Mouse (Mus musculus) spleen, embryonic (tissue): ENCODE measurements at regions not wholly inside any gene's neighbourhood (a gene's known extent, or its start where the extent isn't known, plus 50 kb on each side); places are given as distances from the start of the nearest gene placed in this dataset.

ENCODE experiments used
- CTCF ChIA-PET: fragments of 350-600 bp; sonication (Branson Sonifier 250); formaldehyde crosslinking; loops from one replicate; lab custom pipeline; 2022; lab: Charles Lee

GRCm38 (mm10) chr2:157633286-157633685, 62.2 kb upstream of the Blcap start:
- CTCF ChIA-PET: interaction anchor here (0.7 kb wide), 1 partner anchor 191 kb away, joined by 8 read pairs; no protein-coding TSS in a partner anchor

DNA sequence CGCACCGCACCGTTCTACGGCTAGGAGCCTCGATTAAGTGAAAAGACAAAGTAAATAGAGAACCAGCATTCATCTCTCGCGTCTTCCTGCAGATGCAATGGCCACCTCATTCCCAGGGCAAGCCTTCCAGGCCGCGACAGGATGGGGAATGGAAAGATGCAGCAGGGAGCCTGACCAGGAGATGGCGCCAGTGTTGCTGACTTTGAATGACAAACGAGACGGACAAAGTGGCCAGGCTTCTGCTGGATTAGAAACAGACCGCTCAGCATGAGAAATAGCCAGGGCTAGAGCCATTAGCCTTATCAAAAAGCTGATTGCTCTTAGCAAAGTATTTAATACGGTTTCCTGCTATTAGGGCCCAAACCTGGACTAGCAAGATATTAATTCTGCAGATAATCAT, 64.6 kb upstream of the Blcap start:
- CTCF ChIA-PET: no interaction called here

DNA sequence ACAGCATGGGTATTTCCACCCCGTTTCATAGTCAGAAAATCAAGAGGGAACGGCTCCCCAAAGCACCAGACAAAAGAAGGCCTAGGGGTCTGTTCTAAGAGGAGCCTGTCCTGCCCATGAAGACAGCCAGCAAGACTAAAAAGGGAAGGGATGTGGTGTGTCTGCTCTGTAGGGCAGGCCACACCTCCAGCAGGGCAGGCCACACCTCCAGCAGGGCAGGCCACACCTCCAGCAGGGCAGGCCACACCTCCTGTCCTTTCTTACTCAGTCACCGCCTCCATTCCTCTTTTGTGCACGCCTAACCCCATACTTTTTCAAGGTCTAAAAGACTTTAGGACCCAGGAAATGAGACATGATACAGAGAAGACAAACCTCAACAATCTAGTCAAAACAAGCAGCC, 69.8 kb upstream of the Blcap start:
- CTCF ChIA-PET: no interaction called here

DNA sequence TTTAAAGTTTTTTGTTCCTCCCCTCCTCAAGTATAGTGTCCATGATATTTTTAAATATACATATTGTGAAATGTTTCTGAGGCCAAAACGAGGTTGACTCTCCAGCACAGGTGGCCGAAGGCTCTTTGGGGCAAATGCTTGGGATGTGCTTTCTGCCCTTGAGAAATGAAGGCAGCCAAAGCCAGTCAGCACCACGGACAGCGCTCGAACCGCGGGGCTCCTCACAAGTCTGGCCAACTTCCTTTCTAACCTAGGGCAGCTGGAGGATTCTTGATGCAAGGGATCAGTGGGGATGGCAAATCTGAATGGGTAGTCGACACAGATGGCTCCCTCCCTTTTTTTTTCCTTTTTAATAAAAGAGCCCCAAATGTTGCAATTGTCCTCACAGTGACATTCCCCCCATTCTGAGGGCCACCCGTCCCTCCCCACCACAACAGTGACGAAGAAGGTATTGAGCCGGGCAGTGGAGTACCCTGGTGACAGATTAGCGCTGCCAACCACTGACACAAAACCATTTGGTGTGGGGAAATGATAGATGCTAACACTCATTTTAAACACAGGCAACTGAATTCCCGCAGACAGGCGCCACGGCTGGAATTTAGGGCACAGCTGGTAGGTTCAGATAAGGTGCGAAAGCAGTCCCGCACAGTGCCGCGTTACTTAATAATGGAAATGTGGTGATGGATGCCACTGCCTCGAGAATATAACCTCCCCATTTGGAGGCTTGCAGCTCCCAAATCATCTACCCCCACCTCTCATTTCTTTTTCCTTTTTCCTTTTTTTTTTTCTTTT, 73.4 kb upstream of the Ctnnbl1 start:
- CTCF ChIA-PET: no interaction called here

- CTCF ChIA-PET: no interaction called here
Observed at GRCm38 (mm10) chr2:157664481-157664880, 72.7 kb upstream of the Ctnnbl1 start.

DNA sequence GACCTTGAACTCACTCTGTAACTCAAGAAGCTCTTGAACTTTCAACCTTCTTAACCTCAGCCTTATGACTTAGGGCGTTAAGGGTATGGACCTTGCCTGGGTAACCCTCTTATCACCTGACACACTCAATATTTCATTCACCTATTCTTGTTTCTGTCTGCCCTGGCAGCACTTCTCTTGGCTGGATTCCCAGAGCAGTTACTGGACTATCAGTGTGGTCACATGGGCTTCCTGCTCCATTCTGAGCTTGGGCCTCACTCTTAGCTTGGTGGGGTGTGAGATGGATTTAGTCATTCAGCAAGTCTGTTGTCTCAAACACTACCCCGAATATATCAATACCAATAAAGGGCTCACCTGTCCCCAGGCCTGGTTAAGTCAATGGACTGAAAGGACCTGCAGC, 67.0 kb upstream of the Ctnnbl1 start:
- CTCF ChIA-PET: no interaction called here

DNA sequence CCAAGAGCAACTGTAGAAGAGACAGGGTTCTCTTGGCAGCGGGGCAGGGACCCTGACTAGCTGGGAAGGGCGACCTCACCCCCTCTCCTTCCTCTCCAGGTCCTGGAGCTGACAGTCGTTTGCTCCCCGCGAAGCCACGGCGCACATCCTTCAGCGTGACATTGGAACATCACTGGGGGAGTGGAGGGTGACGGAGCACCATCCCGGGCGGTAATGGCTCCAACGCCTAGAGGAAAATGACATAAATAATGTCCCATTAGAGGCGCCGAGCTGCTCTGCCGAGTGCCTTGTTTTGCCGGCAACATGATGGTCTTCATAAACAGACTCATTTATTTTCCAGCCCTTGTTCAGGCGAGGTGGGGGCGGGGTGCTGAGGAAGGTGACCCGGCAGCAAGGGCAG, 62.3 kb upstream of the Ctnnbl1 start:
- CTCF ChIA-PET: no interaction called here

GRCm38 (mm10) chr2:157676396-157677176, 60.6 kb upstream of the Ctnnbl1 start:
- CTCF ChIA-PET: interaction anchor here (0.7 kb wide), 1 partner anchor 69 kb away, joined by 5 read pairs; no protein-coding TSS in a partner anchor

DNA sequence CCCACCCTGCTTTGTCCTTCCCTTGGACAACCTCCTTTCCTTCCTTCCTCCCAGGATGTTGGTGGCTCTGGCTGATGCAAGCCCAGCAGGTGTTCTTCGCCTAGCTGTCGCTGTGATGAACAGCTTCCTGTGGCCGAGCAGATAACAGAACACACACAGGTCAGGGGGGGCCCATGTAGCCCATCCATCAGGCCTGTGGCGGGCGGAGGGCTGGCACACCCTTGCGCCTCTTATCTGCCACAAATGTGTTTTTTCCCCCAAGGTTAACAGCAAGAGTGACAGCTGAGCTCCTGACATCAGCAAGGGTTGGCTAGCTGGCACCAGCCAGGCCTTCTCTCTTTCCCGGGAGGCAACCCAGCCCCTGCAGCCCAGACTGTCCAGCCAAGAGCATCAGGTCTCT, 59.9 kb upstream of the Ctnnbl1 start:
- CTCF ChIA-PET: no interaction called here

- CTCF ChIA-PET: no interaction called here
Observed at GRCm38 (mm10) chr2:157681931-157682330, 55.3 kb upstream of the Ctnnbl1 start.
